Mouse (Mus musculus) spleen, postnatal 10 days (tissue): ENCODE measurements around the gene Ttc13.

Experiments
- DNase-seq, 2 experiments: peaks; one replicate each; pipeline ENCODE4 v3.0.0; 2021 to 2022; ENCODE audit warnings: low spot score in 2 of 2

Gene Ttc13

GRCm38 (mm10) chr8:124721862-124722515 is at the start of gene Ttc13, which contains the start of gene Arv1:
Gene Ttc13 (minus strand): TSS chr8:124721983.
Gene Arv1 (plus strand): TSS chr8:124722139.
- DNase-seq, result peak; percentile 92 to 97

GRCm38 (mm10) chr8:124763061-124763460 is 41.3 kb upstream of the Ttc13 start:
- no peak for DNase-seq

GRCm38 (mm10) chr8:124758544-124758943 is 36.8 kb upstream of the Ttc13 start:
- DNase-seq, result peak in 1 of 2 experiments; percentile 73

- DNase-seq, result no peak
Measured at GRCm38 (mm10) chr8:124756601-124757000, 34.8 kb upstream of the Ttc13 start.

GRCm38 (mm10) chr8:124756153-124756552 is 34.4 kb upstream of the Ttc13 start:
- no peak for DNase-seq

- no peak for DNase-seq
Measured at GRCm38 (mm10) chr8:124755481-124755880, 33.7 kb upstream of the Ttc13 start.

- no peak for DNase-seq
Measured at GRCm38 (mm10) chr8:124754792-124755190, 33.0 kb upstream of the Ttc13 start.

- no peak for DNase-seq
Measured at GRCm38 (mm10) chr8:124754101-124754791, 32.5 kb upstream of the Ttc13 start.

GRCm38 (mm10) chr8:124752325-124752862 is 30.6 kb upstream of the Ttc13 start:
- DNase-seq, result no peak

GRCm38 (mm10) chr8:124751709-124752173 is 30.0 kb upstream of the Ttc13 start, which contains the start of gene Fam89a:
Gene Fam89a (minus strand): TSS chr8:124751832.
- peak; percentile 24 to 71 for DNase-seq

- DNase-seq, result peak in 1 of 2 experiments; percentile 20
Measured at GRCm38 (mm10) chr8:124751191-124751590, 29.4 kb upstream of the Ttc13 start.

- no peak for DNase-seq
Measured at GRCm38 (mm10) chr8:124746661-124747060, 24.9 kb upstream of the Ttc13 start.

- peak in 1 of 2 experiments; percentile 49 for DNase-seq
Measured at GRCm38 (mm10) chr8:124739268-124739667, 17.5 kb upstream of the Ttc13 start.

- no peak for DNase-seq
Measured at GRCm38 (mm10) chr8:124735371-124735911, 13.7 kb upstream of the Ttc13 start.

- DNase-seq, result no peak
Measured at GRCm38 (mm10) chr8:124732828-124733227, 11.0 kb upstream of the Ttc13 start.

GRCm38 (mm10) chr8:124724301-124724700 is 2.5 kb upstream of the Ttc13 start:
- DNase-seq, result no peak

GRCm38 (mm10) chr8:124720938-124721861 is 583 bp downstream of the Ttc13 start:
- no peak for DNase-seq

GRCm38 (mm10) chr8:124720133-124720532 is 1.6 kb downstream of the Ttc13 start:
- peak in 1 of 2 experiments; percentile 43 for DNase-seq

GRCm38 (mm10) chr8:124715736-124716135 is 6.0 kb downstream of the Ttc13 start:
- DNase-seq, result no peak

GRCm38 (mm10) chr8:124713207-124713606 is 8.6 kb downstream of the Ttc13 start:
- no peak for DNase-seq

- no peak for DNase-seq
Measured at GRCm38 (mm10) chr8:124705823-124706222, 16.0 kb downstream of the Ttc13 start.
